Mouse (Mus musculus): Measurements from ENCODE around the gene Hecw2.

The Hecw2 gene

DNA sequence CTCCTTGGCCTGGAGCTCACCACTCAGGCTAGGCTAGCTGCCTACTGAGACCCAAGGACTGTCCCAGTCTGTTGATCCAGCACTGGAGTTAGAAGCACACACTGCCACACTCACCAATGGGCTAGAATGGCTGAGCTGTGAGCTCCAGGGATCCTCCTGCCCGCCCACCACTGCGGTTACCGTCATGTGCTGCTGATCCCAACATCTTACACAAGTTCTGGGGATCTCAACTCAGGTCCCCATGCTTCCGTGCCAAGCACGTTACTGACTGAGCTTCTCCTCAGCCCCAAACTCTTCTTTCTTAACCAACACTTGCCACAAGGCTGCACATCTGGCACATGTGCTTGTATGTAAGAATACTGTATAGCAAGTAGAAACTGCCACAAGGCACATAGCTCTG is 218.2 kb downstream of the Hecw2 start:
- no peak for DNase-seq

DNA sequence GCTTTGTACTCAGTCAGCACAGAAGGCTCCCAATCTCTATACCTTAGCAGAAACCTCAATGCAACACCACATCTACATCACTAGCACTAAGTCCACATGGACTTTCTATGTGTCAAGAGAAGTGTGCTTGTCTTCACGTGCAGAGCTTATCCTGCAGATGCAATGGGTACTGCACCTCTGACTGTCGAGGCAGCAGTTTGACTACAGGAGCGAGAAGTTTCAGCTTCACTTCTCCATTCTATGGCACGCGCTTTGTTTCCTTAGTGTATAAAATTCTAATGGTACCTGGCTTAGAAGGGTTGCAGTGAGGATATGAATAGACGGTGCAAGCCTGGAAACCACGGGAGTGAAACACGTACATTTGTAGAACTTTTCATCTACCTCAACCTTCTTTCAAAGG is 218.9 kb downstream of the Hecw2 start:
- DNase-seq = no peak

DNA sequence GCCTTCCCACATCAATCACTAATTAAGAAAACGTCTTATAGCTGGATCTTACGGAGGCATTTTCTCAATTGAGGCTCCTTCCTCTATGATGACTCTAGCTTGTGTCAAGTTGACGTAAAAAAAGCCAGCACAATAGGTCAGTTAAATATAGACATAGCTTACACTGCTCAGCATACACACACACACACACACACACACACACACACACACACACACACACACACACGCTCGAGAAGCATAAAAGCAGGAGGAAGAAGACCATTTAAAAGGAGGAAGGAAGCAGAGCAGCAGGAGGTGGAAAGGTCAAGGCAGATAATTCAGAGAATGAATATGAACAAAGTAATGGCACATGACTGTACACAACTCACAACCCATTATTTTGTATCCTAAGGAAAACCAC is 220.0 kb downstream of the Hecw2 start:
- no peak for DNase-seq

DNA sequence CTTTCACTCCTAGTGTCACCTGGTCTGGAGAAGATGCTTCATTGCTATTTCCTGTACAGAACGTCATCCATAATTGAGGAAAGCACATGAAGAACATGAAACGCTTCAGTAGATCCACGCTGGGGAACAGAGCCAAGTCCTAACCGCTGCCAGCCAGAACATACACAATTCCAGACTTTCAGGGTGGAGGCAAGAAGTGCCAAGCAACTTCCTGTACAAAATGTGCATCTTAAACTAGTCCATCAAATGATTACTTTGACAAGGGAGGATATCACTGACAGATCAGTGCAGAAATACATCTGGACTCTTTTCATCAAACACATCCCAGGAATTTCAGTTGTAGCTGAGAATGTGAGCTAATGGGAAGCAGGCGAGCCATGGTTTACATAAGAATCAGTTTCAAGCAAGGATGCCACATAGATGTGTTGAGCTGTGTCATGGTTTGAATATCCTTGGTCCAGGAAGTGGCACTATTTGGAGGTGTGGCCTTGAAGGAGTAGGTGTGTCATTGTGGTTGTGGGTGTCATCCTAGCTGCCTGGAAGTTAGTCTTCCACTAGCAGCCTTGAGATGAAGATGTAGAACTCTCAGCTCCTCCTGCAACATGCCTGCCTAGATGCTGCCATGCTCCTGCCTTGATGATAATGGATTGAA is 224.5 kb downstream of the Hecw2 start:
- no peak for DNase-seq

DNA sequence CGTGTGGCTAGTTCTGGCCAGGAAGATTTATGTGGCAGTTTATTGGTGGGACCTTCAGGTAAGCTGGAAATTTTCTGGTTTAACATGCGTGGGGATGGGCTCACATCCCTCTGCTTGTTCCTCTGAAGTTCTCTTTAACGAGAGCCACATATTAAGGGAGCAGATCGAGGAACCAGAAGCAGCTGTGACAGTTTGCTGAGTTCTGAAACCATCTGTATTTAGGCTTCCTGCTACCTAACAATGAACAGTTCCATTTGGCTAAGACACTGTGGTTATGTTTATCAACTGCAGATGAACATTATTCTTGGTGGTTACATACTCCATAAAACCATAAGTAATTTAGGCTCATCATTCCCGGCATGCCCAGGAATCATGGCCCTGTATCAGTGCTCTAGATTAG is 242.6 kb downstream of the Hecw2 start:
- no peak for DNase-seq

DNA sequence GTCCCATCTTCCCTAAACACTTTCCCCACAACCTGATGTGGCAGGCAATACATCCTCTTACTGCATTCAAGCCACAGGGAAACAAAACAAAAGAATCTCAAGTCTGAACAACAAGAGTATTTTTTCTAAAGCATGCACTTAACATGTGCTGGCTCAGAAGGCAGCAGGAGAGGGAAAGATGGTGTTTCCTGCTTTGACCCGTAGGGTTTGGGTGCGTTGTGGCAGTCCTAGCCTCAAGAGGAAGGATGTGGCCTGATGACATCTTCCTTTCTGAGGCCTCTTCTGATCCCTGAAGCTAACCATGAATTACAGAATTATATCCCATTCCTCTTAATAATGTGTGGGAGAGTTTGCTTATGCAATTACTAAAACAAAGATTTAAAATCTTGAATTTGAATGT is 249.2 kb downstream of the Hecw2 start:
- no peak for DNase-seq

DNA sequence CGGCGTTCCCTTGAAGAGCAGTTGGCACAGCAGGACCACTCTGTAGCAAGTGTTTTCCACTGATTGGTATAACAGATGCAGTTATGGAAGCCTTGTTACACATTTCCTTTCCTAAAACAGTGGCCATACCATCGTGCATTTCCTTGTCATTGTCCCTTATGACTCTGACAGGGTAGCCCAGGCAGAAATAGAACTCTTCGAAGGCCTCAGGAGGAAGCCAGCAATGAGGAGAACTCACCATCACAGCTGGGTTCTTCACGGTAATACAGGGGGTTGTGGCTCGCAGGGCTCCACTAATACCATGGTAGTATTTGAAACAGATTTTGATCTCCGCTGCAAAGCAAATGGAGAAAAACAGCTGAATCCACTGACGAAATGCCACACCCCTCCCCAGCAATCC is 252.5 kb downstream of the Hecw2 start:
- no peak for DNase-seq

DNA sequence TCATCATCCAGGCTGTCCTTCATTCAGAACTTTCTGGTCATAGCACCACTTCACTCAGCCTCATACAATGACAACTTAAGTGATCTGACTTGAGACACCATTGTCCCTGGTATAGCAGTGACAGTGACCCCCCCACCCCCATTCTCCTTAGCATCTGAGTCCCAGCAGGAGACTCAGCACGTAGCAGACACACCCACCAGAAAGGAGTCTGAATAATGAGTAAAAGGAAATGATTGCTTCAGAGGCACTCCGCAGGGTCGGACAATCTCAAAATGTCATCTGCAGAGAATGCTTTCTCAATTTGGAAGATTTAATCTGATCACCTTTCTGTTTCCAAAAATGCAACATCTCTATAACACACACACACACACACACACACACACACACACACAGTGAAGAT is 253.4 kb downstream of the Hecw2 start:
- DNase-seq = no peak

DNA sequence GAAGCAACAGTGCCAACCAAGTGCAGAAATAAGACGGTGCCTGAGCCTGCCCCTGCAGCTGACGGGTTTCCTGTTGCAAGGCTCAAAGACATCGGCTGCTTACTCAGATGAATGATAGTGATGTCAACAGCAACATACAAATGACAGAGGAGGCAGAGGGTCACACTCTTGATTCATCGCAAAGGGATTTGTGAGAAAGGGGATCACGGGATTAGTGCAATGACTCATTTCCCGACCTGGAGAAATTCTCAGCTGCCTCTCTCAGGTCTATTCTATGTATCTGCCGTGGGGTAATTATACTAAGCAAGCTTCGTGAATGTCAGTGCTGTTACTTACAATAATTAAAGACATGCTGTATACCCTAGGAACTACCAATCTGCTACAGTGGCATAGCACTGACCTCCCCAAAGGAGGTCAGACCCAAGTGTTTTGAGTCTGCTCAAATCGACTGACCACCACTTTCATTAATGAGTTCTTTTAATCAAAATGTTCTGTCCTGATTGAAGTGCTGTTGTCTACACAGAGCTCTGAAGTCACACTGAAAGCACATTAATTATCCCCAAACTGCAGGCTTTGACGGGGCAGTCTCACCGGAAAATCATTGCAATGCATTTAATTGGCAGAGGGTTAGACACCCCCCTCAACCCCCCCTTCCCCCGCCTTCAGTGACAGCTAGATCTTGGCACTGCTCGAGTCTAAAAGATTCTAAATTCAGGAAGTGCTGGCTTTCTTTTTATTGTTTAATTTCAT is 254.5 kb downstream of the Hecw2 start:
- DNase-seq = peak; percentile 9

DNA sequence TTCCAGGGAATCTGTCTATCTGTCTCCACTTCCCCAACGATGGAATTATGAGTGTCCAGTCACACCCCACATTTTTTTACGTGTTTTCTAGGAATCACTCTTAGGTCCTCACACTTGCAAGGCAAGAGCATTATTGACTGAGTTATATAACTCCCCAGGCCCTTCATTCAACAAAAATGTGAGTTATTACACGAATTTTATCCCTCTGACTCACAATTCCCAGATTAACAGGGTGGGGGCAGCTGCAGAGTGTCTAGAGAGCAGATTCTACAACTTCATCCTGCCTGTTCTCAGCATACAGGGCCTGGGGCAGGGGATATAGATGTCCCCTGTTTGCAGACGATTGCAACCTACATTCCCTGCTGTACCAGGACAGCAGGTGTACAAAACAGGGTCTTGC is 255.7 kb downstream of the Hecw2 start:
- DNase-seq = no peak

DNA sequence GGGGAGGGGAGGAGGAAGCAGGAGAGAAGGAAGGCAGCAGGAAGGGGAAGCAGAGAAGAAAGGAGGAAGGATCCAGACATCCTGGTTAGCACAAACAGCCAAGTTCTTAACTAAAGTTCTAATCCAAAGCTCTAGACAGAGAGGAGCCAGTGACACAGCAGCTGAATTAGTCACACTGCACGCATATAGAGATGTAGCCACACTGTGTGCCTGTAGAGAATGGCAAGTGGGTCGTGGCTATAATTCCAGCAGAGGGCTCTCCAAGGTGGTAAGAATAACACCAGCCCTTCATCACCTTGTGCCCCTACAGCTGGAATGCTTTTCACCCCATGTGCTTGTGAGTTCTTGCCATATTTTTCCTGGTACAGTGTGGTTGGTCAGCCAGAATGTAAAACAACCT is 261.7 kb downstream of the Hecw2 start:
- no peak for DNase-seq

DNA sequence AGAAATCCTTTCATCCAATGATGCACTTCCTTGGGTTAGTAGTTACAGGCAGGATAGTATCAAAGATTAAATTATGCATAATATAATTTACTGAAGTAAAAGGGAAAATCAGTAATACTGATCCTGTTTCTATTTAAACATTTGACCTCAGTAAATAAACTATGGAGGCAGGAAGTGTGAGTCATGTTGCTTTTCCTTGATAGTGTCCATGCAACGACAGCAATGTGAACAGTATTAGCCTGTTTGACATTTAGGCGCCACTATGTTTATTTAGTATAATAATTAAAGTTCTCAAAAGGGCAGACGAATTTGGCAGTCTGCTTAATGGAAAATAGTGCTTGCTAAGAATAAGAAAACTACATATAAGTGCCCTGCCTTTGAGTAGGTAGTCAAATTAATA is 263.7 kb downstream of the Hecw2 start:
- no peak for DNase-seq

DNA sequence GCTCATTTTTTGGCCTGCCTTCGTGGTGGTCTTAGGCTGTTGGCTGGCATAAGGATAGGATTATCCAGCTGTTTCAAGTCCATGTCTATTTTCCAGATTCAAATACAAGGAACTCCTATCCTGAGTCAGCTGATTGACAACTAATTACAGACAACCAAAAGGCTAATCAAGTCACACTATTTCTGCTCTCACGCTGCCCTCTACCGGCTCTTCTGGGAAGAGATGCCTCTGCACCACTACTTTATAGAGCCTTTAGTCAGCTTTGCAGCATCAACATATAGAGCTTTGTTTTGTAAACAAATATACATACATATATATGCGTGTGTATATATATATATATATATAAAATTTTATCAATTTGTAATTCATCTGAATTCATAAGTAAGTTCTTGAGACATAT is 267.4 kb downstream of the Hecw2 start:
- peak; percentile 54 for DNase-seq

DNA sequence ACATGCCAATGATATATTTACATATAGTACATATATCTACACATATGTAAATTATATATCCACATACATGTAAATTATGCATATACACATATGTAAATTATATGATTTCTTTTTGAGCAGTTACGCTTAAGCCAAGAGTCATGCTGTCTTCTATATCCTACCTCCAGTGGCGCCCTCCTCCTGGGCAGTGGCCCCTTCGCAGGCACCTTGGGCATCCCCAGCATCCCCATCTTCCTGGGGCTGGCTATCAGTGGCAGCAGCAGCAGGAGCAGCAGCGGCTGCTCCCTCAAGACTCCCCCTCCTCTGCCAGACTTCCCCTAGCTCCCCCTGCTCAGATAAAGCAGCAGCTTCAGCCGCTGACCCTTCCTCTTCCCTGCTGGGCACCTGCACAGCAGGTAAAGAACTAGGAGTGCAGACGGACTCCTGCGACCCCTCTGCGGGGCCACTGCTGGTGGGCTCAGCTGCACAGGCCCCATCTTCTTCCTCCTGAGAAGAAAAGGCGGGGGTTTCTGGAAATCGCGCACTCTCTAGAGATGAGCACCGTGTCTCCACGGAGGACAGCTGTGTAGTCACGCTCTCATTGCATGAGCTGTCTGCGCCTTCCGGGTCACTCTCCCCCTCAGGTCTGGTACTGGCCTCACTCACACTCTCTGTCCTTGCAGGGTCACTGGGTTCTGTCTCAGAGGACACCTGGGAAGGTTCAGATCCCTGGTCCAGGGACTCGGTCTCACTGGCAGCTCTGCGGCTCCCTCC is 269.6 kb downstream of the Hecw2 start:
- no peak for DNase-seq

DNA sequence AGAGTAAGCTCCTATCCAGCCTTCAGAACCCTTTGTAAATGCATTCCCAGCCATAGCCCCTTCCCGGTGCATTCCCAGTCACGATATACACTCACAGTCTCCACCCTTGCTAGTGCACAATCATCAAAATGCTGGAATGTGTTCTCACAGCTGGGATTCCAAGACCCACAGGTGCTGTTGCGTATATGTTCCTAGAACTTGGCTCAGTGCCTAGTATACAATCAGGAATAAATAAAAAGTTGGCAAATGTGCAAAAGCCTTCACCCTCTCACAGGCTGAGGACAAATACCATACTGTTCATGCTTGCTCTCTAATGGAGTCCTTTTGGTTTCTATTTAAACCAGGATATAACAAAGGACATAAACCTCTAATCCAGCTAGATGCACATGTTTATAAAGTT is 283.1 kb downstream of the Hecw2 start:
- DNase-seq = no peak

DNA sequence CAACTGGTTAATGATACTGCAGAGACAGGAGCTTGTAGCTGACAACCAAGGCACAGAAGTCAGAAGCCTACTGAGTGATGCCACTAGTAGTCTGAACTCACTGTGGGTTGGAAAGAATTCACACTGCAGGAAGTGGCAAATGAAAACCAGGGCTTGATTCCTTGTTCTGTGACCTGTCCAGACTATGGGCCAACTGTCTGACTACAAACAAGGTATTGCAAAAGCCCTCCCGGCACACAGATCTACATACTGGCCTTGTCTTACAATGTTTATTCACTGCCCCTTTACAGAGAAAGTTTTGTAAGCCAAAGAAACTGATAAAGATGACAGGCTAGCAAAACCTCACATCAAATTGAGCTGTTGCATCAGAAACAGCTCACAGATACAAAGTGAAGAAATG is 284.7 kb downstream of the Hecw2 start:
- DNase-seq = no peak

DNA sequence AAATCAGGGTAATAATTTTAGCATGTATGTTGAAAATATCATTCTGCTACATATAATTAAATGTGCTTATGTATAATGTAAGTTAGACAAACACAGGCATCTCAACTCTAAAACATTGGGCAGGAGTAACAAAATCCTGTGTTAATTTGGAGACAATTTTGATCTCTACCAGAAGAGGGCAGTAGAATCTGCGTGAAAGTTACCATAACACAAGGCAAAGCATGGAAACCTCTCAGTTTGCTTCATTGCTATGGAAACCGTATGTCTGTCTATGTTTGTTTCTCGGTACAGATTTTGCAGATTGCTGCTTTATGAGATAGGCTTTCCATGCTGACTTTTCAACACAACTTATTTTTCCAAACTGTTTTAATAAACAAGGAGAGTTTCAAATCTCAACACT is 285.9 kb downstream of the Hecw2 start:
- DNase-seq = peak; percentile 20

DNA sequence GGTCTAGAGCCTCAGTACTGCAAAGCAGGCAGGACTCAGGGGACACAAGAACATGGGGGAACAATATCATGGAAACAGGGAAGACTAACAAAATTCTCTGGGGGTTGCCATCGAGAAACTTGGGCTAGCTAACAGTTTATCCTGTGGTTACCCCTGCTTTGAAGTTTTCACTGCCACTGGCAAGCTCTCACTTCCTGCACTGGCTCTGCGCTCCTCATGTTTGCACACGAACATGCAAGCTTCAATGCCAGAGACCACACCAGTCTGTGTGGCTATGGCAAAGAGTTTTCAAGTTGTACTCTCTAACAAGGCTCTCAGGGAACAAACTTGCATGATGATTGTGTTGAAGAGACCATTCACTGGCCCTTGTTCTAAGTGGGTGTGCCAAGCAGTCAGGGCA is 288.8 kb downstream of the Hecw2 start:
- DNase-seq = peak; percentile 49

DNA sequence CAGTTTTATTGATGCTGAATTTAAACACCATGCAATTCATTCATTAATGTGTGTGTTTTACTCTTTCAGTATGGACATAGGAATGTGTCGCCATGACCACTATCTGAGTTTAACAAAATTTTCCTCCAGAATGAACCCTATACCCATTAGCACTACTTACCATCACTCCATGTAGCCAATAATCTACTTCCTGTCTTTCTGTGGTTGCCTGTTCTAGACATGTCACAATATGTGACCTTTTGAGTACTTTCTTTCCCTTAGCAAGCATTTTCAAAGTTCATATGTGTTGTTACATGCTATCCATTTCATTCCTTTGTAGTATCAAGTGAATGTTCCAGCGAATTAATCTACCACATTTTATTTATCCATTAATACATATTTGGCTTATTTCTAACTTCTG is 294.6 kb downstream of the Hecw2 start:
- DNase-seq = no peak

DNA sequence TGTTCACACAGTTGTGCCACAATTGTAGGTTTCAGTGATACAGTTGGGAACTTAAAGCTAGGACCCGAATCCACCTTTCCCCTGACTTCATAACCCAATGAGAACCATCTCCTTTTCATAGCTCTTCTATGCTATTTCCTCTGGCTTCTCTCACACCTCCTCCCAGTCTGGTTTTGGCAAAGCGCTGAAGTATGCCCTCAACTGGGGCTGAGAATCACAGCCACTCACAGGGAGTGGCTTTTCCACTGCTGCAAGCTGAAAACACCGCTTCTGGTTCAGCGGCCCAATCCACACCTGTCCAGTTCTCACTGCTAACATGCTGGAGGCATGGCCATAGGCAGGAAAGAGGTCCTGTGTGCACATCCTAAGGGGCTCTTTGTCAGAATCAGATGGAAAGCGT is 300.7 kb downstream of the Hecw2 start:
- no peak for DNase-seq

DNA sequence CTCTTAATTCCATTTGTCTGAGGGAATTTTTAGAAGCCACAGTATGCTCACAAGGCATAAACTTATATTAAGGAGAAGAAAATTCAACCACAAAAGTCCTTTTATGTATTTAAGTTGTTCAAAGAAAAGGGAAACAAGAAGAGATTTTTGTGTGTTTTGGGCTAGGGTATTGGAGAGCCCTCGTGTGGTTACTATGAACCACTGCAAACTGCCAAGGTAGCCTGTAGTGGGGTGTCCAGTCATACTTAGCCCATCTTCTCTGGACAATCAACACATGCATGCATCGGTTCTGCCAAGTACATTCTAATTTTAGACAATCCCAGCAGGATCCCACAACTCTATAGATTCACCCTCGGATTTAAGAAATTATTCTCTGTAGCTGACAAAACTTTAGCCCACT is 304.6 kb downstream of the Hecw2 start:
- peak; percentile 22 for DNase-seq

DNA sequence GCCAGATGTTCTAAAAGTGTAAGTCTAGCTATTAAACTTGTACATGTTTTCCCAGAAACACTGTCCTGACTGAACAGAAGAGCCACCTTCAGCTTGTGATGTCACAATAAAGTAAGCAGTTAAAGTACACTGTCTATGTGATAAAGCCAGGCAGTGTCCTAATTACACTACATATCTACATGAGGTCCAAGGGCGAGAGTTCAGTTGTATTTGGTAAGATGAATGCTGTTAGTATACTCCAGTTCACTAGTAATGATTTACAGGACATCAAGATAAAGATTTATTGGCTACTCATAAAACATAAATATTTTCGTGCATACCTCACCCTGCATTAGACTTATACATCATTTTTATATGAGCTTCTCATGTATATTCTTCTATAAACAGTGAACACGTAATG is 305.2 kb downstream of the Hecw2 start:
- DNase-seq = no peak

DNA sequence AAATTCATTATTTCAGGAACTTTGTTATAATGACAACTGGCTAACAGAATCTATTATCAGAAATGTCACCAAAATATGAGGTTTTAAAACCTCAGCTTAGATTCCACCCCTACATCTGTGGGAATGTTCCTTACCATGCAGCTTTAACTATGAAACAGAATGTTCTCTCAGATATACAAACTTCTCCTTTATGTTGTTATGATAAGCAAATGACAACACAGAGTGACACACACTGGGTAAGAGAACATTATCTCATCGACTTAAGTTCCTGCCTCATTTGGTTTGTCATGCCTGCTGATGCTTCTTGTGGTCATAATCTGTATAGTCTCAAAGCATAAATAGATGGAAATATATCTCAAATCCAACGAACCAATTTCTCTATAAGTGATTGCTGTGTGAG is 312.5 kb downstream of the Hecw2 start:
- no peak for DNase-seq

DNA sequence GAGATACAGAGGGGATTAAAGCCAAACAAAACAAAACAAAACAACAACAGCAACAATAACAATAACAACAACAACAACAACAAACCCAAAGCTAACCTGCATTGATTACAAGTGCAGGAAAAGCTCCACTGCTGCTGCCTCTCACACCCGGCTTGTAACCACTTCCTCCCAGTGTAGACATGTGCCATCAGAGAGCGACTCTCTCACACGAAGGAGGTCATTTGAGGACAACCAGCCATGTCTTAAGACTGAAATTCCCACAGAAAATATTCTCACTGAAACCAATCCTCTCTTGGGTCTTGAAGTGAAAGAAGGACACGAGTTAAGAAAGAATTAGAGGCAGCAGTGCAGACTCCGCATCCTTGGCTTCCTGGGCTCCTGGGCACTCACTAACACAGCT is 319.0 kb downstream of the Hecw2 start:
- peak; percentile 55 for DNase-seq

All from thymus, postnatal 14 days (tissue).